Mouse (Mus musculus): ENCODE measurements at regions not wholly inside any gene's neighbourhood (a gene's known extent, or its start where the extent isn't known, plus 50 kb on each side); places are given as distances from the start of the nearest gene placed in this dataset.

DNA sequence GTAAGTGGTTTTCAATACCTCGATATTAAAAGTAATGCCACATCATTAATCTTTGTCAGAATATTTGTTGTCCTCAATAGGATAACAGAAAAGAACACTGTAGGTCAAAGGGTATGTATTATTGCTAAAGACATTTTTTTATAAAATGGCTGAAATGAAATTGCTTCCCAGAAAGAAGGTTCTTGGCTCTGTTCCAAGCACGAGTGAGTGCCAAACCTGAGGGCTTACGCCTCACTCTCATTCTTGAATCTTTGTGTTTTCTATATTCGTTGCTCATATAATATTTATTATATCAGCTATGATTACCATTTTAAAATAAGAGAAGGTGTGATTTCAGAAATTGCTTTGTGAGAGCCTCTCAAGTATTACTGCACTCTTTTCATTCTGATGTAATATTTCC is 57.0 kb upstream of the Ppfia2 start:
- no peak for TF ChIP-seq CTCF (conservative IDR thresholded peaks at IDR 0.05; ENCODE audit: low read length)
- no peak for TF ChIP-seq NANOG (IDR thresholded peaks at IDR 0.05; ENCODE audit: borderline replicate concordance, low read length)
